ENCODE assay signal across 8 mouse cellular contexts in genomic region chr5:149152774-149153155, GRCm38 (mm10). TPM values are rescaled to one million over a fixed set of nuclear protein-coding genes. Genes with fewer than 3 reads are reported as not detected.
DNase-seq lines count a peak whose midpoint lies in the region; ATAC-seq and TF ChIP-seq lines count a peak whose summit lies in the region.

No protein-coding gene starts in this region.

- H3K4me3 ChIP-seq in intestine, embryonic 14.5 days (ENCODE audit: low read depth, low read length) = no peak overlapping the region
- H3K4me3 ChIP-seq in intestine, postnatal 0 days (ENCODE audit: low read depth, low read length) = no peak overlapping the region
- H3K4me3 ChIP-seq in heart, embryonic 16.5 days (ENCODE audit: low read length) = no peak overlapping the region
- no peak overlapping the region for H3K4me3 ChIP-seq in neural tube, embryonic 15.5 days (replicated peaks)

- H3K4me2 ChIP-seq in intestine, embryonic 14.5 days (ENCODE audit: low read length) = peak overlapping the region; percentile 2; the same call in 1 of the 2 replicates
- H3K4me2 ChIP-seq in intestine, postnatal 0 days (replicated peaks; ENCODE audit: low read depth) = no peak overlapping the region
- H3K4me2 ChIP-seq in heart, embryonic 16.5 days (ENCODE audit: low read depth, low read length) = peak overlapping the region; percentile 18; the same call in 1 of the 2 replicates
- H3K4me2 ChIP-seq in neural tube, embryonic 15.5 days = no peak overlapping the region

- no peaks in the 10 kb centered on the region for H3K36me3 ChIP-seq in intestine, embryonic 14.5 days (ENCODE audit: control insufficient read depth, insufficient read depth, low read length)
- H3K36me3 ChIP-seq in intestine, postnatal 0 days (ENCODE audit: control insufficient read depth, insufficient read depth) = no peaks in the 10 kb centered on the region
- H3K36me3 ChIP-seq in heart, embryonic 16.5 days (ENCODE audit: control insufficient read depth, insufficient read depth) = no peaks in the 10 kb centered on the region
- H3K36me3 ChIP-seq in neural tube, embryonic 15.5 days = no peaks in the 10 kb centered on the region

- DNase-seq in intestine, embryonic 14.5 days (ENCODE audit: low spot score) = no peak
- peak; percentile 43 for DNase-seq in cerebellum, adult 8-10 months
- DNase-seq in lung, postnatal 14 days = peak; percentile 31
- DNase-seq in B cell, adult 2 months = no peak
- no peak for DNase-seq in natural killer cell, adult 2 months (ENCODE audit: low spot score in 2 of 2)

- TF ChIP-seq CTCF in intestine, postnatal 0 days (IDR thresholded peaks at IDR 0.05; ENCODE audit: low read depth) = no peak

- H3K4me1 ChIP-seq in intestine, embryonic 14.5 days (replicated peaks; ENCODE audit: control insufficient read depth, insufficient read depth, low read length) = peaks cover 4% of the 10 kb centered on the region; the same call in 1 of the 2 replicates
- H3K4me1 ChIP-seq in intestine, postnatal 0 days (replicated peaks; ENCODE audit: control insufficient read depth, insufficient read depth, low read length) = no peaks in the 10 kb centered on the region
- peaks cover 6% of the 10 kb centered on the region; the same call in 1 of the 2 replicates for H3K4me1 ChIP-seq in heart, embryonic 16.5 days (ENCODE audit: control insufficient read depth, insufficient read depth, low read length)
- H3K4me1 ChIP-seq in neural tube, embryonic 15.5 days = no peaks in the 10 kb centered on the region

- 51% methylated on average over 12 of the region's 12 CpGs for WGBS in intestine, embryonic 14.5 days
- WGBS in intestine, postnatal 0 days = 63% methylated on average over 12 of the region's 12 CpGs
- WGBS in heart, embryonic 16.5 days = 54% methylated on average over 12 of the region's 12 CpGs
- WGBS in neural tube, embryonic 15.5 days = 79% methylated on average over 12 of the region's 12 CpGs

- H3K9me3 ChIP-seq in intestine, embryonic 14.5 days (ENCODE audit: control insufficient read depth, low read length) = no peaks in the 10 kb centered on the region
- no peaks in the 10 kb centered on the region for H3K9me3 ChIP-seq in intestine, postnatal 0 days (ENCODE audit: control insufficient read depth)
- H3K9me3 ChIP-seq in heart, embryonic 16.5 days (replicated peaks; ENCODE audit: control insufficient read depth, low read length) = peaks cover 5% of the 10 kb centered on the region
- no peaks in the 10 kb centered on the region for H3K9me3 ChIP-seq in neural tube, embryonic 15.5 days (replicated peaks)

- no peak overlapping the region for H3K27ac ChIP-seq in intestine, embryonic 14.5 days (ENCODE audit: low read depth)
- H3K27ac ChIP-seq in intestine, postnatal 0 days (ENCODE audit: low read depth, low read length) = no peak overlapping the region
- peak overlapping the region; percentile 52; the same call in 1 of the 2 replicates for H3K27ac ChIP-seq in heart, embryonic 16.5 days (ENCODE audit: low read length)
- H3K27ac ChIP-seq in neural tube, embryonic 15.5 days (replicated peaks) = no peak overlapping the region

- ATAC-seq in intestine, embryonic 14.5 days (replicated peaks; ENCODE audit: low FRiP score, low TSS enrichment, low read depth) = no peak
- ATAC-seq in intestine, postnatal 0 days = no peak
- 0 out of 2 replicates have a peak, but pooled peaks have one; percentile 10 for ATAC-seq in heart, embryonic 16.5 days (replicated peaks; ENCODE audit: extremely low read depth, insufficient read depth, low FRiP score)
- no peak for ATAC-seq in neural tube, embryonic 15.5 days (ENCODE audit: low FRiP score)

- no peaks in the 10 kb centered on the region for H3K27me3 ChIP-seq in intestine, embryonic 14.5 days (replicated peaks; ENCODE audit: control insufficient read depth, insufficient read depth, low read length)
- H3K27me3 ChIP-seq in intestine, postnatal 0 days (replicated peaks; ENCODE audit: control insufficient read depth, insufficient read depth, low read length) = no peaks in the 10 kb centered on the region
- H3K27me3 ChIP-seq in heart, embryonic 16.5 days (ENCODE audit: control insufficient read depth, insufficient read depth, low read length) = no peaks in the 10 kb centered on the region
- H3K27me3 ChIP-seq in neural tube, embryonic 15.5 days (replicated peaks) = no peaks in the 10 kb centered on the region

- no peak overlapping the region for H3K9ac ChIP-seq in intestine, embryonic 14.5 days (ENCODE audit: low read length)
- H3K9ac ChIP-seq in intestine, postnatal 0 days (ENCODE audit: low read depth, low read length) = no peak overlapping the region
- H3K9ac ChIP-seq in heart, embryonic 16.5 days (ENCODE audit: low read length) = no peak overlapping the region
- H3K9ac ChIP-seq in neural tube, embryonic 15.5 days (replicated peaks) = no peak overlapping the region

RNA-seq across cellular contexts. Expression of gene Uspl1, which starts 31.4 kb away (rescaled TPM):
- polyA plus RNA-seq in intestine, embryonic 14.5 days (2014; fragmentation: Nextera tagmentation; extraction: Ambion mirVana) = 43.9 and 54.4 TPM in 2 replicates
- 16.9 and 17.5 TPM in 2 replicates for polyA plus RNA-seq in intestine, postnatal 0 days (2015; fragmentation: Nextera tagmentation; extraction: Ambion mirVana)
- polyA plus RNA-seq in heart, embryonic 16.5 days (2015; fragmentation: Nextera tagmentation; extraction: Ambion mirVana) = 28.0 and 29.2 TPM in 2 replicates
- 56.1 and 57.1 TPM in 2 replicates for polyA plus RNA-seq in neural tube, embryonic 15.5 days (2015; fragmentation: Nextera tagmentation; extraction: Ambion mirVana)

RNA-seq across cellular contexts. Expression of gene Hmgb1, which starts 31.5 kb away (rescaled TPM):
- polyA plus RNA-seq in intestine, embryonic 14.5 days (2014; fragmentation: Nextera tagmentation; extraction: Ambion mirVana) = 1,358 and 1,458 TPM in 2 replicates
- polyA plus RNA-seq in intestine, postnatal 0 days (2015; fragmentation: Nextera tagmentation; extraction: Ambion mirVana) = 516 and 565 TPM in 2 replicates
- polyA plus RNA-seq in heart, embryonic 16.5 days (2015; fragmentation: Nextera tagmentation; extraction: Ambion mirVana) = 624 and 757 TPM in 2 replicates
- polyA plus RNA-seq in neural tube, embryonic 15.5 days (2015; fragmentation: Nextera tagmentation; extraction: Ambion mirVana) = 674 and 837 TPM in 2 replicates

Comparison
In these comparisons a context has a peak if more than half of its experiments do, and no peak if none do; other contexts are left out.
1. H3K4me2 ChIP-seq: peak in intestine, embryonic 14.5 days (single experiment) and heart, embryonic 16.5 days (single experiment); none in intestine, postnatal 0 days (single experiment) and neural tube, embryonic 15.5 days (single experiment).
2. DNase-seq: peak in cerebellum, adult 8-10 months (single experiment) and lung, postnatal 14 days (single experiment); none in intestine, embryonic 14.5 days (single experiment), B cell, adult 2 months (0 of 2) and natural killer cell, adult 2 months (0 of 2).